Mouse (Mus musculus): ENCODE results near the gene Cd79a. TPM values are rescaled to one million over a fixed set of nuclear protein-coding genes. Genes with fewer than 3 reads are reported as not detected.

The Cd79a gene
- polyA plus RNA-seq, 1 experiment from 2014 or later, result 1.1 TPM

DNA sequence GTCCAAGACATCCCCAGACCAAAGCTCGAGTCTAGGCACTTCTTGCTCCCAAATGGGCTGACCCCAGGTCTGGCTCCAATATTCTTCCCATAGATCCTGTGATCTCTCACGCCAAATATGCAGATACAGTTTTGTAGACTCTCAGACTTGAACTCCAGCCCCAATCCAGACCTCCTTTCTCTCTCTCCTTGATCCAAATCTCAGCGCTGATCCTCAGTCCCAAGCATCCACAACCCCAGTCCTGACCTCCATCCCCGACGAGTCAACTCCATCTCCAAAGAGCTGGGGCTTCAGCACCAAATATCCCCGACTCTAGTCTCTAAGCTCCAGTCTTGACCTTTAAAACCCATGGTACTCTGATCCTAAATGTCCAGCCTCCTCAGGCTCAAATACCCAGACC, 46.5 kb downstream of the Cd79a start:
- Histone ChIP-seq H3K9me3 (no peaks in the 10 kb centered on the region), H3K36me3 (no peaks in the 10 kb centered on the region), H3K9ac (no peak overlapping the region), H3K27ac (no peak overlapping the region), H3K4me1 (peaks cover 10% of the 10 kb centered on the region), H3K27me3 (replicated peaks) (peaks cover 83% of the 10 kb centered on the region), H3K4me3 (replicated peaks) (no peak overlapping the region), H3K4me2 (no peak overlapping the region)
- 5% methylated on average over 6 of the region's 6 CpGs for WGBS
- ATAC-seq (ENCODE audit: insufficient read depth, low FRiP score, low read depth), result no peak

DNA sequence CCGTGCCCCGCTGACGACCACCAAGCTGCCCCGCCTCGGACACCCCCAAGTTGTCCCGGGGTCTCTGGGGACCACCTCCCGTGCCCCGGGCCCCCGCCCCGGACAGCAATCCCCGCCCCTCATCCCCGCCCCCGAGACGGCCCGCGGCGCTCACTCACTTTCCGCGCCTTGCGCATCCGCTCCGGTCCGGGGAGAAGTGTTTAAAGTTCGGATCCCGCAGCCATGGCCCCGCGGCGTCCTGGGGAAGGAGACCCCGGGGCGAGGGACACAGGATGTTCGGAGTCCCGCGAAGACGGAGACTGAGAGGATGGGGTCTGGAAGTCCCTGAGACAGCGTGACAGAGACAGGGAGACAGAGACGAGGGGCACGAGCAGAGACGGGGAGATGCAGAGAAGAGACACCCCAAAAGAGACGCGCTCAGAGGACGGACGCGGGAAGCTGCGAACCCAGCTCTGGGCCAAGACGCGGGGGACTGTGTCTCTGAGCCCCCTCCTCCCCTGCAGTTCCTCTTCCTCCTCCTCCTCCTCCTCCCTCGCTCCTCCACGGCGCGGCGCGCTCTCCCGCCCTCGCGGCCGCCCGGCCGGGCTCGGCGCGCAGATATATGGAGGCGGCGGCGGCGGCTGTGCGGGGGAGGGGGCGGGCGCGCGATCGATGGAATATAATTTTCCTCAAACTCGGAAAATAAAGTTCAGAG, 47.2 kb downstream of the Cd79a start, which contains the start of gene Gm4881:
TSS of gene Gm4881 (minus strand) at position 238 of the 694 bp plus-strand sequence.
- H3K9ac ChIP-seq, result no peak within 1 kb of the TSS
- peak within 1 kb of the TSS; percentile 39 for H3K4me3 ChIP-seq (replicated peaks)
- no peaks in the 10 kb centered on the region for H3K9me3 ChIP-seq
- WGBS, result 1% methylated on average over 69 of the region's 72 CpGs
- no peak for ATAC-seq (ENCODE audit: insufficient read depth, low FRiP score, low read depth)
- H3K4me2 ChIP-seq, result peak within 1 kb of the TSS; percentile 71
- H3K36me3 ChIP-seq, result no peaks in the 10 kb centered on the region
- H3K27me3 ChIP-seq (replicated peaks), result peaks cover 89% of the 10 kb centered on the region
- peaks cover 10% of the 10 kb centered on the region for H3K4me1 ChIP-seq
- no peak within 1 kb of the TSS for H3K27ac ChIP-seq

DNA sequence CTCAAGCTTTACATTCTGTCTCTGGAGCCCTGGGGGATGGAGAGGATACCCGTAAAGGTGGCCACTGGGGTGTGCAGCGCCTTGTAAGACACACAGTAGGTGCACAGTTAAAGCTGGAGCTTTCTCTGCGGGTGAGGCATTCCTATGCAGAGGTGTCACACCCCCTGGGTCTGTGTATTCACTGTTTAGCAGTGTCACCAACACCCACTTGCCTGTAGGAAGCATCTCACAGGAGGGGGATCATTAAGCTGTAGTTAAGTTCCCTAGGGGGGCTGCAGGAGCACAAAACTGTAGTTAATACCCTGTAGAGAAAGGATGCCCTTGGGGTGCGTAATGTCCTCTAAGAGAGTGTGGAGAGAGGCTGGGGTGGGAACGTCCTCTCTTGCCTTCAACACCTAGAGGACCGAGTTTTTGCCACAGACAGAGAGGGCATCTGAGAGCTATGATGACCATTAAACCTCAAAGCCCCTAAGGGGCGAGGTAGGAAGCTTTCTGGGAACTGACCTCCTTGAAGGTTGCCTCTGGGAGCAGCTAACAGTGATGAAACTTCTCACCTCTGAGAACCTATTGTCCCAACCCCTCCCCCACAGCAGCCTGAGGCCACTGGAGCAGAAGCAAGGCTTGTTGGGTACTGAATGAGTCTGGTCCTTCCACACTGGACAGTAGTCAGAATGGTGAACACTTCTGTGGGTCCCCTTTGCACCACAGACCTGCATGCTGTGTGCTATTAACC, 50.3 kb downstream of the Cd79a start:
- no peak overlapping the region for H3K27ac ChIP-seq
- peaks cover 10% of the 10 kb centered on the region for H3K4me1 ChIP-seq
- H3K27me3 ChIP-seq (replicated peaks), result peaks cover 98% of the 10 kb centered on the region
- no peak overlapping the region for H3K4me3 ChIP-seq (replicated peaks)
- H3K36me3 ChIP-seq, result no peaks in the 10 kb centered on the region
- no peak overlapping the region for H3K4me2 ChIP-seq
- H3K9ac ChIP-seq, result no peak overlapping the region
- ATAC-seq (ENCODE audit: insufficient read depth, low FRiP score, low read depth), result no peak
- no peaks in the 10 kb centered on the region for H3K9me3 ChIP-seq
- 4% methylated on average over 7 of the region's 7 CpGs for WGBS

- 2% methylated on average over 29 of the region's 29 CpGs for WGBS
These were observed 51.6 kb downstream of the Cd79a start for GRCm38 (mm10) chr7:24948774-24949173.

DNA sequence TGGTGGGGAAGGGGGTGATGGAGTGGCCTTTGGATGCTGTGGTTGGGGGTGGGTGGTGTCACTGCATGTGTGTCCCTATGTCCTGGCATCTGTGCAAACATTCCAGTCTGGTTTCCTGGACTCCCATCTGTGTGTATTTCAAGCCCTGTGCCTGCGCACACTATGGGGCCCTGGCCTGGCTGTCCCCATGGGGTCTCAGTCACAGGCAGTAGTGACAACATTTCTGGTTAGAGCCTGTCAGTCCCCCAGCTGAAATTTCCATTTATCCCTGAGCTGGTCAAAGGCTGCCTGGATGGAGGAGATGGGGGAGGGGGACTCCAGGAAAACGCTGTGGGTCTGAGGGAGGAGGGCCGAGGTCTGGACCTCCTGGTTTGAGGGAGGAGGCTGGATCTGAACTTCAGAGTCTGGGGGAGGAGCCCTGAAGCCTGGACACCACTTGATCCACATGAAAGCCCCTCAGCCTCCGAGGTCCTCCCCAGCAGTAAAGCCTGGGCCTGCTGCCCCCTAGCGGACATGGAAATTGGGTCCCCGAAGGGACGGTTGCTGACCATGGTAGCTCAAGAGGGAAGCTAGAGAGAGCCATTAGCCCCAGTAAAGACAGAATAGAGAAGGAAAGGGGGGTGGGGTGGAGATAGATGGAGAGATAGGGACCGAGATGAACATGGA, 52.9 kb downstream of the Cd79a start:
- H3K9ac ChIP-seq, result no peak overlapping the region
- 0 out of 2 replicates have a peak, but pooled peaks have one; percentile 8 for ATAC-seq (ENCODE audit: insufficient read depth, low FRiP score, low read depth)
- H3K4me2 ChIP-seq, result no peak overlapping the region
- WGBS, result 1% methylated on average over 8 of the region's 8 CpGs
- no peaks in the 10 kb centered on the region for H3K36me3 ChIP-seq
- no peaks in the 10 kb centered on the region for H3K9me3 ChIP-seq
- H3K4me3 ChIP-seq (replicated peaks), result no peak overlapping the region
- H3K4me1 ChIP-seq, result peaks cover 10% of the 10 kb centered on the region; the same call in 1 of the 2 replicates
- H3K27ac ChIP-seq, result no peak overlapping the region
- peaks cover 98% of the 10 kb centered on the region for H3K27me3 ChIP-seq (replicated peaks)

More at GRCm38 (mm10) chr7:24948774-24949173, 51.6 kb downstream of the Cd79a start:
- H3K4me3 ChIP-seq (replicated peaks), result no peak overlapping the region
- no peaks in the 10 kb centered on the region for H3K36me3 ChIP-seq
- no peak overlapping the region for H3K4me2 ChIP-seq
- no peaks in the 10 kb centered on the region for H3K9me3 ChIP-seq
- H3K27me3 ChIP-seq (replicated peaks), result peaks cover 98% of the 10 kb centered on the region
- no peak overlapping the region for H3K27ac ChIP-seq
- no peak overlapping the region for H3K9ac ChIP-seq
- no peak for ATAC-seq (ENCODE audit: insufficient read depth, low FRiP score, low read depth)
- H3K4me1 ChIP-seq, result peaks cover 10% of the 10 kb centered on the region

Other genes with a start within 250 kb of the Cd79a start
- gene Tex101, start 220.7 kb upstream of the Cd79a start, polyA plus RNA-seq (2015; fragmentation: Nextera tagmentation; extraction: Ambion mirVana), result 0.21 TPM in 1 of 2 replicates, not detected in the other
- gene BC049730, start 188.1 kb upstream of the Cd79a start, polyA plus RNA-seq (2015; fragmentation: Nextera tagmentation; extraction: Ambion mirVana), result not detected in 2 replicates
- gene Gm4763, start 170.5 kb upstream of the Cd79a start, polyA plus RNA-seq (2015; fragmentation: Nextera tagmentation; extraction: Ambion mirVana), result not detected in 2 replicates
- gene Cd177, start 137.1 kb upstream of the Cd79a start, polyA plus RNA-seq (2015; fragmentation: Nextera tagmentation; extraction: Ambion mirVana), result 3.3 and 3.7 TPM in 2 replicates
- 0.95 and 1.2 TPM in 2 replicates for gene Ceacam10, start 120.2 kb upstream of the Cd79a start, polyA plus RNA-seq (2015; fragmentation: Nextera tagmentation; extraction: Ambion mirVana)
- 13.5 and 34.6 TPM in 2 replicates for gene Gm9844, start 35.2 kb upstream of the Cd79a start, polyA plus RNA-seq (2015; fragmentation: Nextera tagmentation; extraction: Ambion mirVana)
- not detected in 2 replicates for gene Lypd4, start 27.4 kb upstream of the Cd79a start, polyA plus RNA-seq (2015; fragmentation: Nextera tagmentation; extraction: Ambion mirVana)
- gene Dmrtc2, start 27.3 kb upstream of the Cd79a start, polyA plus RNA-seq (2015; fragmentation: Nextera tagmentation; extraction: Ambion mirVana), result not detected in 2 replicates
- gene Rps19, start 13.0 kb upstream of the Cd79a start, polyA plus RNA-seq (2015; fragmentation: Nextera tagmentation; extraction: Ambion mirVana), result 2,480 and 2,486 TPM in 2 replicates
- gene Arhgef1, start 5.5 kb downstream of the Cd79a start, polyA plus RNA-seq (2015; fragmentation: Nextera tagmentation; extraction: Ambion mirVana), result 86.9 and 97.5 TPM in 2 replicates
- gene Gm4881, start 47.1 kb downstream of the Cd79a start, polyA plus RNA-seq (2015; fragmentation: Nextera tagmentation; extraction: Ambion mirVana), result not detected in 2 replicates
- 172 and 217 TPM in 2 replicates for gene Rabac1, start 75.4 kb downstream of the Cd79a start, polyA plus RNA-seq (2015; fragmentation: Nextera tagmentation; extraction: Ambion mirVana)
- 3.6 and 4.3 TPM in 2 replicates for gene Atp1a3, start 108.6 kb downstream of the Cd79a start, polyA plus RNA-seq (2015; fragmentation: Nextera tagmentation; extraction: Ambion mirVana)
- gene Grik5, start 175.0 kb downstream of the Cd79a start, polyA plus RNA-seq (2015; fragmentation: Nextera tagmentation; extraction: Ambion mirVana), result 5.4 and 6.3 TPM in 2 replicates
- gene Zfp574, start 175.2 kb downstream of the Cd79a start, polyA plus RNA-seq (2015; fragmentation: Nextera tagmentation; extraction: Ambion mirVana), result 26.7 and 27.3 TPM in 2 replicates

Data from stomach, embryonic 15.5 days (tissue).